Mouse (Mus musculus): ENCODE measurements at regions not wholly inside any gene's neighbourhood (a gene's known extent, or its start where the extent isn't known, plus 50 kb on each side); places are given as distances from the start of the nearest gene placed in this dataset.

GRCm38 (mm10) chr17:85902575-85902974 is 214.5 kb upstream of the Six2 start:
- H3K4me1 ChIP-seq (ENCODE audit: control insufficient read depth, insufficient read depth, insufficient read length, low read length) = no peaks in the 10 kb centered on the region
- 62% methylated on average over 2 of the region's 2 CpGs for WGBS
- TF ChIP-seq CTCF (IDR thresholded peaks at IDR 0.05; ENCODE audit: extremely low read depth, insufficient read length, insufficient replicate concordance, low read depth, low read length) (no peak), POLR2A (IDR thresholded peaks at IDR 0.05; ENCODE audit: low read depth, low read length) (no peak)
- H3K36me3 ChIP-seq (ENCODE audit: control insufficient read depth, insufficient read depth, low read length) = no peaks in the 10 kb centered on the region
- H3K4me3 ChIP-seq (ENCODE audit: low read depth, low read length) = no peak overlapping the region
- no peak overlapping the region for H3K27ac ChIP-seq (ENCODE audit: insufficient read depth, low read depth, low read length)
- no peaks in the 10 kb centered on the region for H3K27me3 ChIP-seq (ENCODE audit: control insufficient read depth, insufficient read depth, low read length)

- Histone ChIP-seq H3K27ac (ENCODE audit: insufficient read depth, low read depth, low read length) (no peak overlapping the region), H3K4me1 (ENCODE audit: control insufficient read depth, insufficient read depth, insufficient read length, low read length) (no peaks in the 10 kb centered on the region), H3K4me3 (ENCODE audit: low read depth, low read length) (no peak overlapping the region), H3K36me3 (ENCODE audit: control insufficient read depth, insufficient read depth, low read length) (no peaks in the 10 kb centered on the region), H3K27me3 (ENCODE audit: control insufficient read depth, insufficient read depth, low read length) (no peaks in the 10 kb centered on the region)
- TF ChIP-seq POLR2A (IDR thresholded peaks at IDR 0.05; ENCODE audit: low read depth, low read length) = no peak
- TF ChIP-seq CTCF (IDR thresholded peaks at IDR 0.05; ENCODE audit: extremely low read depth, insufficient read length, insufficient replicate concordance, low read depth, low read length) = no peak
- WGBS = 70% methylated on average over 6 of the region's 6 CpGs
Observed at GRCm38 (mm10) chr17:85899096-85899495, 211.0 kb upstream of the Six2 start.

- Histone ChIP-seq H3K27ac (ENCODE audit: insufficient read depth, low read depth, low read length) (no peak overlapping the region), H3K36me3 (ENCODE audit: control insufficient read depth, insufficient read depth, low read length) (no peaks in the 10 kb centered on the region), H3K4me3 (ENCODE audit: low read depth, low read length) (no peak overlapping the region), H3K4me1 (ENCODE audit: control insufficient read depth, insufficient read depth, insufficient read length, low read length) (no peaks in the 10 kb centered on the region), H3K27me3 (ENCODE audit: control insufficient read depth, insufficient read depth, low read length) (no peaks in the 10 kb centered on the region)
- TF ChIP-seq CTCF (IDR thresholded peaks at IDR 0.05; ENCODE audit: extremely low read depth, insufficient read length, insufficient replicate concordance, low read depth, low read length) = no peak
- no peak for TF ChIP-seq POLR2A (IDR thresholded peaks at IDR 0.05; ENCODE audit: low read depth, low read length)
- 78% methylated on average over 5 of the region's 5 CpGs for WGBS
Observed at GRCm38 (mm10) chr17:85895978-85896377, 207.9 kb upstream of the Six2 start.

GRCm38 (mm10) chr17:85891243-85891642 is 203.2 kb upstream of the Six2 start:
- no peak overlapping the region for H3K27ac ChIP-seq (ENCODE audit: insufficient read depth, low read depth, low read length)
- no peaks in the 10 kb centered on the region for H3K36me3 ChIP-seq (ENCODE audit: control insufficient read depth, insufficient read depth, low read length)
- H3K27me3 ChIP-seq (ENCODE audit: control insufficient read depth, insufficient read depth, low read length) = no peaks in the 10 kb centered on the region
- no peaks in the 10 kb centered on the region for H3K4me1 ChIP-seq (ENCODE audit: control insufficient read depth, insufficient read depth, insufficient read length, low read length)
- no peak overlapping the region for H3K4me3 ChIP-seq (ENCODE audit: low read depth, low read length)
- TF ChIP-seq POLR2A (IDR thresholded peaks at IDR 0.05; ENCODE audit: low read depth, low read length) (no peak), CTCF (IDR thresholded peaks at IDR 0.05; ENCODE audit: extremely low read depth, insufficient read length, insufficient replicate concordance, low read depth, low read length) (no peak)
- WGBS = 56% methylated on average over 2 of the region's 2 CpGs

GRCm38 (mm10) chr17:85889746-85890532 is 201.9 kb upstream of the Six2 start:
- H3K36me3 ChIP-seq (ENCODE audit: control insufficient read depth, insufficient read depth, low read length) = no peaks in the 10 kb centered on the region
- H3K27me3 ChIP-seq (ENCODE audit: control insufficient read depth, insufficient read depth, low read length) = no peaks in the 10 kb centered on the region
- no peak overlapping the region for H3K4me3 ChIP-seq (ENCODE audit: low read depth, low read length)
- no peak overlapping the region for H3K27ac ChIP-seq (ENCODE audit: insufficient read depth, low read depth, low read length)
- no peak for TF ChIP-seq CTCF (IDR thresholded peaks at IDR 0.05; ENCODE audit: extremely low read depth, insufficient read length, insufficient replicate concordance, low read depth, low read length)
- no peak for TF ChIP-seq POLR2A (IDR thresholded peaks at IDR 0.05; ENCODE audit: low read depth, low read length)
- WGBS = 86% methylated on average over 18 of the region's 18 CpGs
- no peaks in the 10 kb centered on the region for H3K4me1 ChIP-seq (ENCODE audit: control insufficient read depth, insufficient read depth, insufficient read length, low read length)

- Histone ChIP-seq H3K27ac (ENCODE audit: insufficient read depth, low read depth, low read length) (no peak overlapping the region), H3K27me3 (ENCODE audit: control insufficient read depth, insufficient read depth, low read length) (no peaks in the 10 kb centered on the region), H3K4me1 (ENCODE audit: control insufficient read depth, insufficient read depth, insufficient read length, low read length) (no peaks in the 10 kb centered on the region), H3K36me3 (ENCODE audit: control insufficient read depth, insufficient read depth, low read length) (no peaks in the 10 kb centered on the region), H3K4me3 (ENCODE audit: low read depth, low read length) (no peak overlapping the region)
- TF ChIP-seq CTCF (IDR thresholded peaks at IDR 0.05; ENCODE audit: extremely low read depth, insufficient read length, insufficient replicate concordance, low read depth, low read length) (no peak), POLR2A (IDR thresholded peaks at IDR 0.05; ENCODE audit: low read depth, low read length) (no peak)
- WGBS = 81% methylated on average over 10 of the region's 10 CpGs
Observed at GRCm38 (mm10) chr17:85888568-85889398, 200.7 kb upstream of the Six2 start.

GRCm38 (mm10) chr17:85886675-85887074 is 198.6 kb upstream of the Six2 start:
- no peak overlapping the region for H3K4me3 ChIP-seq (ENCODE audit: low read depth, low read length)
- 67% methylated on average over 6 of the region's 6 CpGs for WGBS
- no peaks in the 10 kb centered on the region for H3K36me3 ChIP-seq (ENCODE audit: control insufficient read depth, insufficient read depth, low read length)
- no peak for TF ChIP-seq POLR2A (IDR thresholded peaks at IDR 0.05; ENCODE audit: low read depth, low read length)
- TF ChIP-seq CTCF (IDR thresholded peaks at IDR 0.05; ENCODE audit: extremely low read depth, insufficient read length, insufficient replicate concordance, low read depth, low read length) = no peak
- H3K27me3 ChIP-seq (ENCODE audit: control insufficient read depth, insufficient read depth, low read length) = no peaks in the 10 kb centered on the region
- no peaks in the 10 kb centered on the region for H3K4me1 ChIP-seq (ENCODE audit: control insufficient read depth, insufficient read depth, insufficient read length, low read length)
- no peak overlapping the region for H3K27ac ChIP-seq (ENCODE audit: insufficient read depth, low read depth, low read length)
